Mouse (Mus musculus) MEL (cell line): ENCODE measurements around the gene Gm11541. TPM values are rescaled to one million over a fixed set of nuclear protein-coding genes. Genes with fewer than 3 reads are reported as not detected.
A peak's percentile ranks its signal among the peaks of the same experiment; 100 is the strongest.

ENCODE experiments used
- DNase-seq: peaks from one replicate; pipeline ENCODE4 v3.0.0; 2011; ENCODE audit warnings: low read depth, low spot score
- H3K27ac ChIP-seq: 2 replicates; pipeline ENCODE4 v1.5.1; 2012; ENCODE audit warnings: low read depth, mild to moderate bottlenecking, control low read depth, low read length, moderate library complexity; ENCODE audit not compliant: control insufficient read depth
- H3K27me3 ChIP-seq, 2 experiments: fragments of 150-350 bp in 1 of 2; sonication (generic) in 1 of 2; 2 replicates each; pipeline ENCODE4 v1.6.1; 2012; ENCODE audit warnings: low read length in 2 of 2, mild to moderate bottlenecking in 2 of 2, improper control_type of control experiment in 1 of 2, moderate library complexity in 1 of 2; ENCODE audit not compliant: insufficient read depth in 2 of 2, control insufficient read depth in 1 of 2
- H3K36me3 ChIP-seq, 2 experiments: 2 replicates each; pipeline ENCODE4 v1.6.1; 2012 to 2014; ENCODE audit warnings: low read length in 2 of 2, improper control_type of control experiment in 1 of 2, inconsistent platforms in 1 of 2, mild to moderate bottlenecking in 1 of 2; ENCODE audit not compliant: insufficient read depth in 2 of 2, control insufficient read depth in 1 of 2
- H3K4me1 ChIP-seq, 2 experiments: fragments of 150-350 bp in 1 of 2; sonication (generic) in 1 of 2; 2 replicates each; pipeline ENCODE4 v1.6.1; 2012; ENCODE audit warnings: low read length in 2 of 2, improper control_type of control experiment in 1 of 2, mild to moderate bottlenecking in 1 of 2; ENCODE audit not compliant: insufficient read depth in 2 of 2, control insufficient read depth in 1 of 2
- H3K4me3 ChIP-seq, 2 experiments: fragments of 150-350 bp in 1 of 2; sonication (generic) in 1 of 2; 2 replicates each; pipeline ENCODE4 v1.5.1; 2012; ENCODE audit warnings: low read depth in 2 of 2, low read length in 2 of 2, mild to moderate bottlenecking in 2 of 2, moderate library complexity in 2 of 2, control low read depth in 1 of 2, improper control_type of control experiment in 1 of 2; ENCODE audit not compliant: control insufficient read depth in 1 of 2, insufficient read depth in 1 of 2
- H3K79me2 ChIP-seq: 2 replicates; pipeline ENCODE4 v1.6.1; 2012; ENCODE audit warnings: mild to moderate bottlenecking, low read length, moderate library complexity; ENCODE audit not compliant: control insufficient read depth, poor library complexity, insufficient read depth
- H3K9ac ChIP-seq: 2 replicates; pipeline ENCODE4 v1.6.1; 2012; ENCODE audit warnings: low read depth, mild to moderate bottlenecking, control low read depth, low read length, moderate library complexity; ENCODE audit not compliant: control insufficient read depth, poor library complexity, severe bottlenecking
- H3K9me3 ChIP-seq: fragments of 150-350 bp; sonication (generic); replicated peaks from 2 replicates; pipeline ENCODE4 v1.6.1; 2012; ENCODE audit warnings: mild to moderate bottlenecking, low read length, improper control_type of control experiment, moderate library complexity; ENCODE audit not compliant: insufficient read depth
- CHD2 ChIP-seq: IDR thresholded peaks from 2 replicates; pipeline ENCODE4 v1.6.1; 2011; ENCODE audit warnings: low read length, improper control_type of control experiment
- CTCF ChIP-seq, 3 experiments: IDR thresholded peaks in 2 of 3; conservative IDR thresholded peaks in 1 of 3; 2 replicates each; pipeline ENCODE4 v1.5.1; 2011 to 2012; ENCODE audit warnings: low read length in 3 of 3, low read depth in 2 of 3, mild to moderate bottlenecking in 2 of 3, improper control_type of control experiment in 1 of 3, inconsistent platforms in 1 of 3, mixed read lengths in 1 of 3, moderate library complexity in 1 of 3; ENCODE audit not compliant: control insufficient read depth in 1 of 3, insufficient read depth in 1 of 3, poor library complexity in 1 of 3, severe bottlenecking in 1 of 3
- ETS1 ChIP-seq: IDR thresholded peaks from 2 replicates; pipeline ENCODE4 v1.6.1; 2012; ENCODE audit warnings: low read depth, mild to moderate bottlenecking, inconsistent platforms, low read length, improper control_type of control experiment, moderate library complexity
- KAT2A ChIP-seq: conservative IDR thresholded peaks from 2 replicates; pipeline ENCODE4 v1.6.1; 2012; ENCODE audit warnings: low read depth, low read length, improper control_type of control experiment, inconsistent platforms
- MAX ChIP-seq: IDR thresholded peaks from 2 replicates; pipeline ENCODE4 v1.6.1; 2011; ENCODE audit warnings: low read length, improper control_type of control experiment
- MEF2A ChIP-seq: IDR thresholded peaks from 2 replicates; pipeline ENCODE4 v1.6.1; 2014; ENCODE audit warnings: low read depth, mild to moderate bottlenecking, inconsistent platforms, low read length, improper control_type of control experiment; ENCODE audit not compliant: poor library complexity, insufficient replicate concordance, severe bottlenecking; ENCODE audit errors: extremely low read depth
- MYC ChIP-seq: IDR thresholded peaks from 2 replicates; pipeline ENCODE4 v1.6.1; 2011; ENCODE audit warnings: low read depth, mild to moderate bottlenecking, low read length, improper control_type of control experiment, moderate library complexity
- NRF1 ChIP-seq: IDR thresholded peaks from 2 replicates; pipeline ENCODE4 v1.6.1; 2014; ENCODE audit warnings: low read depth, mild to moderate bottlenecking, inconsistent platforms, low read length, improper control_type of control experiment, moderate library complexity; ENCODE audit not compliant: poor library complexity, insufficient read depth, severe bottlenecking
- POLR2A ChIP-seq, 2 experiments: IDR thresholded peaks; 2 replicates each; pipeline ENCODE4 v1.6.1; 2011 to 2012; ENCODE audit warnings: low read length in 2 of 2, mild to moderate bottlenecking in 2 of 2, control low read depth in 1 of 2, improper control_type of control experiment in 1 of 2, low read depth in 1 of 2, moderate library complexity in 1 of 2; ENCODE audit not compliant: control insufficient read depth in 1 of 2, insufficient read depth in 1 of 2, poor library complexity in 1 of 2
- RAD21 ChIP-seq: IDR thresholded peaks from 2 replicates; pipeline ENCODE4 v1.6.1; 2011; ENCODE audit warnings: mild to moderate bottlenecking, low read depth, low read length, improper control_type of control experiment
- ZNF384 ChIP-seq: IDR thresholded peaks from 2 replicates; pipeline ENCODE4 v1.6.1; 2012; ENCODE audit warnings: low read depth, mild to moderate bottlenecking, inconsistent platforms, low read length, improper control_type of control experiment
- polyA plus RNA-seq, 2 experiments: library from polyadenylated mRNA; stranded (reverse) in 1 of 2; unstranded in 1 of 2; fragments of >175 nt in 1 of 2; fragments of >200 nt in 1 of 2; gene quantifications; 2 replicates each; pipeline versions ENCODE4 v1.2.1 to v1.2.4; 2012; ENCODE audit warnings: low replicate concordance in 2 of 2, low read depth in 1 of 2; ENCODE audit not compliant: insufficient read length in 2 of 2, insufficient read depth in 1 of 2, missing spikeins in 1 of 2
- total RNA-seq: library from RNA; depleted of rRNA; stranded (reverse); fragments of 300-350 nt; gene quantifications from 2 replicates; pipeline ENCODE4 v1.2.3, GENCODE M21; 2012

Gene Gm11541
- total and polyA plus RNA-seq, 3 experiments = not detected

- H3K9me3 ChIP-seq = no peaks in the 10 kb centered on the region
- no peak overlapping the region for H3K27ac ChIP-seq
- peaks cover 9 to 12% of the 10 kb centered on the region in 2 experiments for H3K27me3 ChIP-seq
- H3K79me2 ChIP-seq = no peaks in the 10 kb centered on the region
- no peaks in the 10 kb centered on the region for H3K4me1 ChIP-seq
- no peak overlapping the region for H3K9ac ChIP-seq
- no peak for DNase-seq
- H3K4me3 ChIP-seq = no peak overlapping the region
- TF ChIP-seq MYC = no peak
- TF ChIP-seq ETS1 = no peak
- TF ChIP-seq, all 39 proteins: peak for 0
- H3K36me3 ChIP-seq = no peaks in the 10 kb centered on the region
These were observed 17.1 kb downstream of the Gm11541 start for GRCm38 (mm10) chr11:94687178-94687577.

- H3K27ac ChIP-seq = no peak overlapping the region
- no peak for TF ChIP-seq KAT2A
- no peak for TF ChIP-seq MEF2A
- no peak for TF ChIP-seq NRF1
- no peak overlapping the region for H3K4me3 ChIP-seq
- H3K27me3 ChIP-seq = peaks cover 9 to 13% of the 10 kb centered on the region in 2 experiments
- no peaks in the 10 kb centered on the region; the same call in 1 of the 2 replicates for H3K79me2 ChIP-seq
- H3K9ac ChIP-seq = no peak overlapping the region
- DNase-seq = no peak
- H3K4me1 ChIP-seq = no peaks in the 10 kb centered on the region; a peak in 2 of 4 replicates
- H3K9me3 ChIP-seq = no peaks in the 10 kb centered on the region
- H3K36me3 ChIP-seq = no peaks in the 10 kb centered on the region; a peak in 1 of 4 replicates
These were observed 21.9 kb downstream of the Gm11541 start for GRCm38 (mm10) chr11:94682427-94682826.

GRCm38 (mm10) chr11:94681640-94682039, 22.7 kb downstream of the Gm11541 start:
- no peaks in the 10 kb centered on the region; a peak in 2 of 4 replicates for H3K4me1 ChIP-seq
- H3K27ac ChIP-seq = no peak overlapping the region

GRCm38 (mm10) chr11:94680639-94681038, 23.7 kb downstream of the Gm11541 start:
- Histone ChIP-seq H3K9me3 (no peaks in the 10 kb centered on the region), H3K4me1 (peaks cover 0 to 7% of the 10 kb centered on the region in 2 experiments; a peak in 2 of 4 replicates), H3K27ac (no peak overlapping the region), H3K27me3 (peaks cover 6 to 12% of the 10 kb centered on the region in 2 experiments), H3K36me3 (no peaks in the 10 kb centered on the region; a peak in 1 of 4 replicates), H3K9ac (no peak overlapping the region), H3K79me2 (peaks cover 3% of the 10 kb centered on the region; the same call in 1 of the 2 replicates), H3K4me3 (no peak overlapping the region)
- DNase-seq = peak; percentile 46
- peak; percentile 34 to 57 (median 41); a peak in 5 of 6 replicates for TF ChIP-seq CTCF (IDR thresholded peaks at IDR 0.05 in 2 of 3, conservative IDR thresholded peaks at IDR 0.05 in 1 of 3; ENCODE audit: control insufficient read depth in 1 of 3, insufficient read depth in 1 of 3, low read depth in 2 of 3, low read length in 3 of 3, poor library complexity in 1 of 3, severe bottlenecking in 1 of 3)
- no peak for TF ChIP-seq MAX
- no peak; the same call in 1 of the 2 replicates for TF ChIP-seq RAD21
- TF ChIP-seq ZNF384 = no peak
- no peak for TF ChIP-seq POLR2A (IDR thresholded peaks at IDR 0.05; ENCODE audit: control insufficient read depth in 1 of 2, insufficient read depth in 1 of 2, low read depth in 1 of 2, low read length in 2 of 2, poor library complexity in 1 of 2)
- TF ChIP-seq MEF2A = no peak
- TF ChIP-seq, all 39 proteins: peak for 1

More at GRCm38 (mm10) chr11:94681640-94682039, 22.7 kb downstream of the Gm11541 start:
- TF ChIP-seq ZNF384 (peak; percentile 40; the same call in 1 of the 2 replicates), CHD2 (no peak)
- peaks cover 3% of the 10 kb centered on the region; the same call in 1 of the 2 replicates for H3K79me2 ChIP-seq
- H3K36me3 ChIP-seq = no peaks in the 10 kb centered on the region; a peak in 1 of 4 replicates
- no peak overlapping the region for H3K4me3 ChIP-seq
- no peak overlapping the region for H3K9ac ChIP-seq
- DNase-seq = no peak
- H3K9me3 ChIP-seq = no peaks in the 10 kb centered on the region
- peaks cover 6 to 12% of the 10 kb centered on the region in 2 experiments for H3K27me3 ChIP-seq
